Mouse (Mus musculus) thymus, adult 2 months (tissue): ENCODE measurements around the gene AI661453.
"Not testable (repeated sequence)": the region's sequence is repeated elsewhere in the genome, so short reads cannot be mapped to it uniquely, and the experiment has no call there.

Source experiments
- CTCF ChIP-seq: fragments of 200-500 bp; IDR thresholded peaks from 2 replicates; pipeline ENCODE4 v1.5.1; 2012; ENCODE audit warnings: mild to moderate bottlenecking, control low read depth, low read length, moderate library complexity, borderline replicate concordance; ENCODE audit not compliant: control insufficient read depth, poor library complexity, insufficient read depth; ENCODE audit errors: extremely low read depth
- POLR2A ChIP-seq: fragments of 200-500 bp; IDR thresholded peaks from 2 replicates; pipeline ENCODE4 v1.6.1; 2012; ENCODE audit warnings: mild to moderate bottlenecking, low read length, control low read depth, moderate library complexity; ENCODE audit not compliant: control insufficient read depth, poor library complexity, insufficient read depth; ENCODE audit errors: extremely low read depth

DNA sequence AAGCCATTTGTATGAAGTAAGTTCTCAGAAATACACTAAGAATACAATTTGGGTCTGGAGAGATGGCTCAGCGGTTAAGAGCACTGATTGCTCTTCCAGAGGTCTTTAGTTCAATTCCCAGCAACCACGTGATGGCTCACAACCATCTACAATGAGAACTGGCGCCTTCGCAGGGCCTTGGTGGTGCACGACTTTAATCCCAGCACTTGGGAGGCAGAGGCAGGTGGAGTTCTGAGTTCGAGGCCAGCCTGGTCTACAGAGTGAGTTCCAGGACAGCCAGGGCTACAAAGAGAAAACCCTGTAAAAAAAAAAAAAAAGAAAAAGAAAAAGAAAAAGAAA is 66.3 kb downstream of the AI661453 start:
- TF ChIP-seq CTCF, POLR2A: not testable (repeated sequence)
